Mouse (Mus musculus) myocyte (in vitro differentiated cells): Measurements from ENCODE around the gene Strn4.

Experiments used
- CEBPB ChIP-seq: IDR thresholded peaks from 2 replicates; pipeline ENCODE4 v1.6.1; 2011; ENCODE audit warnings: mild to moderate bottlenecking, moderate library complexity; ENCODE audit not compliant: poor library complexity, insufficient read depth, severe bottlenecking
- E2F4 ChIP-seq: IDR thresholded peaks from one replicate; pipeline ENCODE4 v1.6.1; 2011; ENCODE audit warnings: mild to moderate bottlenecking, control low read depth, moderate library complexity; ENCODE audit not compliant: insufficient read depth
- MAX ChIP-seq: IDR thresholded peaks from one replicate; pipeline ENCODE4 v1.6.1; 2011; ENCODE audit warnings: low read depth, mild to moderate bottlenecking, control low read depth
- MYOD1 ChIP-seq, 3 experiments: IDR thresholded peaks; one replicate each; pipeline ENCODE4 v1.6.1; 2011; ENCODE audit warnings: control low read depth in 2 of 3, low read depth in 2 of 3, mild to moderate bottlenecking in 2 of 3, moderate library complexity in 1 of 3; ENCODE audit not compliant: insufficient read length in 2 of 3, control insufficient read depth in 1 of 3
- MYOG ChIP-seq, 3 experiments: IDR thresholded peaks; one replicate each; pipeline ENCODE4 v1.6.1; 2011; ENCODE audit warnings: control low read depth in 2 of 3, low read depth in 2 of 3, mild to moderate bottlenecking in 2 of 3; ENCODE audit not compliant: insufficient read length in 2 of 3, control insufficient read depth in 1 of 3, insufficient read depth in 1 of 3
- POLR2A ChIP-seq: IDR thresholded peaks from one replicate; pipeline ENCODE4 v1.6.1; 2011; ENCODE audit warnings: low read depth, mild to moderate bottlenecking, control low read depth, moderate library complexity; ENCODE audit not compliant: insufficient read length
- POLR2AphosphoS2 ChIP-seq: IDR thresholded peaks from one replicate; pipeline ENCODE4 v1.6.1; 2011; ENCODE audit warnings: low read depth, control low read depth; ENCODE audit not compliant: insufficient read length
- REST ChIP-seq: IDR thresholded peaks from one replicate; pipeline ENCODE4 v1.6.1; 2011; ENCODE audit warnings: mild to moderate bottlenecking, control low read depth, moderate library complexity; ENCODE audit not compliant: insufficient read depth, insufficient read length
- SRF ChIP-seq: IDR thresholded peaks from one replicate; pipeline ENCODE4 v1.6.1; 2011; ENCODE audit warnings: low read depth; ENCODE audit not compliant: control insufficient read depth, insufficient read length
- TCF12 ChIP-seq: IDR thresholded peaks from one replicate; pipeline ENCODE4 v1.6.1; 2011; ENCODE audit warnings: mild to moderate bottlenecking, control low read depth; ENCODE audit not compliant: poor library complexity, insufficient read depth, severe bottlenecking
- TCF3 ChIP-seq: IDR thresholded peaks from one replicate; pipeline ENCODE4 v1.6.1; 2011; ENCODE audit warnings: low read depth, control low read depth; ENCODE audit not compliant: insufficient read length
- USF1 ChIP-seq: IDR thresholded peaks from one replicate; pipeline ENCODE4 v1.6.1; 2011; ENCODE audit warnings: low read depth, mild to moderate bottlenecking, control low read depth, moderate library complexity

- TF ChIP-seq CEBPB (no peak), POLR2A (no peak), TCF3 (no peak), POLR2AphosphoS2 (no peak), MAX (no peak), USF1 (no peak), TCF12 (no peak), E2F4 (no peak), MYOG (IDR thresholded peaks at IDR 0.05; ENCODE audit: control insufficient read depth in 1 of 3, insufficient read depth in 1 of 3, insufficient read length in 2 of 3, low read depth in 2 of 3) (no peak), REST (no peak), MYOD1 (IDR thresholded peaks at IDR 0.05; ENCODE audit: control insufficient read depth in 1 of 3, insufficient read length in 2 of 3, low read depth in 2 of 3) (no peak), SRF (no peak)
These were observed 23.9 kb downstream of the Strn4 start for GRCm38 (mm10) chr7:16839427-16840108.
